Mouse (Mus musculus) liver, embryonic 11.5 days (tissue): ENCODE data around the gene Oca2. TPM values are rescaled to one million over a fixed set of nuclear protein-coding genes. Genes with fewer than 3 reads are reported as not detected.

Experiments used
- ATAC-seq: fragments of 200-750 bp; cut with Nextera tagmentation; replicated peaks from 2 replicates; pipeline ENCODE4 v1.8.0; 2017; ENCODE audit warnings: moderate number of reproducible peaks, mild to moderate bottlenecking, moderate TSS enrichment, moderate library complexity; ENCODE audit not compliant: low FRiP score
- DNase-seq: peaks from one replicate; pipeline ENCODE4 v3.0.0-alpha.2; 2017; ENCODE audit warnings: low spot score
- H3K27ac ChIP-seq: fragments of 300-500 bp; sonication (generic); 2 replicates; pipeline ENCODE4 v1.5.1; 2014; ENCODE audit warnings: mild to moderate bottlenecking, low read depth, low read length, control low read depth
- H3K27me3 ChIP-seq: fragments of 300-500 bp; sonication (generic); replicated peaks from 2 replicates; pipeline ENCODE4 v1.6.1; 2014; ENCODE audit warnings: low read length, mixed read lengths; ENCODE audit not compliant: control insufficient read depth, insufficient read depth
- H3K36me3 ChIP-seq: fragments of 300-500 bp; sonication (generic); 2 replicates; pipeline ENCODE4 v1.6.1; 2014; ENCODE audit warnings: mild to moderate bottlenecking, low read length, moderate library complexity, mixed read lengths; ENCODE audit not compliant: control insufficient read depth, insufficient read depth
- H3K4me1 ChIP-seq: fragments of 300-500 bp; sonication (generic); replicated peaks from 2 replicates; pipeline ENCODE4 v1.6.1; 2014; ENCODE audit warnings: low read length, mixed read lengths; ENCODE audit not compliant: control insufficient read depth, insufficient read depth
- H3K4me2 ChIP-seq: fragments of 300-500 bp; sonication (generic); 2 replicates; pipeline ENCODE4 v1.6.1; 2014; ENCODE audit warnings: mild to moderate bottlenecking, control low read depth, moderate library complexity
- H3K4me3 ChIP-seq: fragments of 300-500 bp; sonication (generic); 2 replicates; pipeline ENCODE4 v1.5.1; 2014; ENCODE audit warnings: low read depth, low read length, control low read depth
- H3K9ac ChIP-seq: fragments of 300-500 bp; sonication (generic); 2 replicates; pipeline ENCODE4 v1.6.1; 2014; ENCODE audit warnings: low read depth, low read length, control low read depth
- H3K9me3 ChIP-seq: fragments of 300-500 bp; sonication (generic); 2 replicates; pipeline ENCODE4 v1.6.1; 2016; ENCODE audit warnings: low read length, inconsistent platforms, mixed read lengths; ENCODE audit not compliant: control insufficient read depth
- WGBS: fragments of 180-500 bp; shearing (Covaris S2); extraction: QIAGEN DNeasy Blood & Tissue Kit; methylation state at CpG from one replicate; pipeline ENCODE4 v1.1.7; 2014; 5-methylcytosine and 5-hydroxymethylcytosine counted together
- polyA plus RNA-seq: library from polyadenylated mRNA; unstranded; fragments of >200 nt; fragmentation: Nextera tagmentation; extraction: Ambion mirVana; gene quantifications from 2 replicates; pipeline ENCODE4 v1.2.1, GENCODE M21; 2014

The Oca2 gene
- 0.08 TPM in 1 of 2 replicates, not detected in the other for polyA plus RNA-seq

GRCm38 (mm10) chr7:56239543-56239942, at the start of gene Oca2:
TSS of gene Oca2 (plus strand) at chr7:56239760.
- ATAC-seq (no peak), DNase-seq (no peak)
- WGBS: 43% methylated on average over 3 of the region's 3 CpGs
- no peak within 1 kb of the TSS for H3K9ac ChIP-seq
- H3K4me3 ChIP-seq: no peak within 1 kb of the TSS
- no peaks in the 10 kb centered on the region for H3K9me3 ChIP-seq
- no peaks in the 10 kb centered on the region for H3K27me3 ChIP-seq
- no peaks in the 10 kb centered on the region for H3K4me1 ChIP-seq
- H3K36me3 ChIP-seq: no peaks in the 10 kb centered on the region
- H3K27ac ChIP-seq: no peak within 1 kb of the TSS
- H3K4me2 ChIP-seq: no peak within 1 kb of the TSS

DNA sequence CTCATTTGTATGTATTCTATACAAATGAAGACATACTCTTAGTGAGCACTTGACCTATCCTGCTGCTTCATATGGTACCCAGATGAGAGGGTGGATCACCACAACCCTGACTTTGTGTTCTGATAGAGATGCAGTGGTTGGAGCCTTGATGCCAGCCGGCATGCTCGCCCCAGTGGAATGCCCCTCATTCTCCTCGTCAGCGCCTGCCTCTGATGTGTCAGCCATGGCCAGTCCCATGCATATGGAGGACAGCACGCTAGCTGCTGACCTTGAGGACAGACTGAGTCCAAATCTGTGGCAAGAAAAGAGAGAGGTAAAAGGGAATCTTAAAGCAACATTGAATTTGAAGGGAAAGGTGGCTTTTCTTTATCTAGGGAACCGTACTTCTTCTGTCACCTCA, 48.5 kb upstream of the Oca2 start:
- 92% methylated on average over 6 of the region's 6 CpGs for WGBS
- ATAC-seq: no peak
- H3K36me3 ChIP-seq: peaks cover 12% of the 10 kb centered on the region; the same call in 1 of the 2 replicates

GRCm38 (mm10) chr7:56191661-56192060, 47.9 kb upstream of the Oca2 start:
- DNase-seq (no peak), ATAC-seq (no peak)
- Histone ChIP-seq H3K4me2 (no peak overlapping the region), H3K27ac (no peak overlapping the region), H3K9ac (no peak overlapping the region), H3K9me3 (no peaks in the 10 kb centered on the region), H3K36me3 (peaks cover 12% of the 10 kb centered on the region; the same call in 1 of the 2 replicates), H3K4me3 (no peak overlapping the region), H3K27me3 (no peaks in the 10 kb centered on the region), H3K4me1 (no peaks in the 10 kb centered on the region)
- WGBS: 77% methylated on average over 4 of the region's 4 CpGs

More for the DNA sequence above, 48.5 kb upstream of the Oca2 start:
- Histone ChIP-seq H3K4me2 (no peak overlapping the region), H3K9ac (no peak overlapping the region), H3K27ac (no peak overlapping the region), H3K27me3 (no peaks in the 10 kb centered on the region), H3K9me3 (no peaks in the 10 kb centered on the region), H3K4me3 (no peak overlapping the region), H3K4me1 (no peaks in the 10 kb centered on the region)
- DNase-seq: no peak

DNA sequence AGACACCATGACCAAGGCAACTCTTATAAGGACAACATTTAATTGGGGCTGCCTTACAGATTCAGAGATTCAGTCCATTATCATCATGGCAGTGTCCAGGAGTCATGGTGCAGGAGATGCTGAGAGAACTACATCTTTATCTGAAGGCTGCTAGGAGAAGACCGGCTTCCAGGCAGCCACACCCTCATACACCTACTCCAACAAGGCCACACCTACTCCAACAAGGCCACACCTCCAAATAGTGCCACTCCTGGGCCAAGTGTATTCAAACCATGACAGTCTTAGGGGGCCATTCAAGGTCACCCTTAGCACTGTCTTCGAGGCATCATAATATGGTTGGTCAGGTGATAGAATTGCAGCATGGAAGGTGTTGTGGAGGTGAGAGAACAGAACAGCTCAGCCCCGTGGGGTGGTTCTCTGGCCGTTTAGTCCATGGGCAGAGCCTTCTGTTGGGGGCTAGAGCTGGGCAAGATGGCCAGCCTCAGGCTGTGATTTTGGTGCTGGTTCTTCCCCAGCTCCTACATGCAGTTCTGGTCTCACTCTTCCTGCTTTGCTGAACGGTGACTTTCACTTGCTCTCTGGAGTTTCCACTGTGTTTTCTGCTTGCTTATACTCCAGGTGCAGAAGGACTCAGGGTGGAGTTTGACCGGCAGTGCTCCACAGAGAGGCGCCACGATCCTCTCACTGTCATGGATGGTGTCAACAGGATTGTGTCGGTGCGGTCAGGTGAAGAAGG, 37.9 kb upstream of the Oca2 start:
- Histone ChIP-seq H3K9ac (no peak overlapping the region), H3K4me3 (no peak overlapping the region), H3K27me3 (no peaks in the 10 kb centered on the region), H3K36me3 (peaks cover 13% of the 10 kb centered on the region), H3K9me3 (no peaks in the 10 kb centered on the region), H3K4me2 (no peak overlapping the region), H3K4me1 (no peaks in the 10 kb centered on the region), H3K27ac (no peak overlapping the region)
- WGBS: 91% methylated on average over 10 of the region's 10 CpGs
- ATAC-seq (no peak), DNase-seq (no peak)

- no peak overlapping the region for H3K4me3 ChIP-seq
- H3K36me3 ChIP-seq: peaks cover 13% of the 10 kb centered on the region
- WGBS: 90% methylated on average over 3 of the region's 3 CpGs
Measured at GRCm38 (mm10) chr7:56202843-56203242, 36.7 kb upstream of the Oca2 start.

DNA sequence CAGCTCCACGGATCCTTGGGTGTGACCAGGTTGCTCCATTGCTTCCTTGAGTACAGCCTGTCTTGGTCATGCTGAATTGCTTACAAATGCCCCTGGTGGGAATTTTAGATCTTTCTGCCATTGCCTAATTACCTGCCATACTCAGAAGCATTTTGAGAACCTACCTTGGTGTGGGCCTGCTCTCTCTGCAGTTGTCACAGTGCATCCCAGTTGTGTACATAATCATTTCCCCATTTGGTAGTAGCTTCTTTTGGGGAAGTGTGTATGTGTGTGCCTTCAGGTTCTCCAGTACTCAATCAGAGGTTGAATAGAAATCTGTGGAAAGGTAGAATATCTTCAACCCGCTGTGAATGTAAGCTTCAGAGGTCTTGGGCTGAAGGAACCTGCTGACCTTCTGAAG, 36.3 kb upstream of the Oca2 start:
- Histone ChIP-seq H3K4me2 (no peak overlapping the region), H3K4me1 (no peaks in the 10 kb centered on the region), H3K27ac (no peak overlapping the region), H3K9ac (no peak overlapping the region), H3K27me3 (no peaks in the 10 kb centered on the region), H3K9me3 (no peaks in the 10 kb centered on the region), H3K4me3 (no peak overlapping the region), H3K36me3 (peaks cover 13% of the 10 kb centered on the region)
- 90% methylated on average over 2 of the region's 2 CpGs for WGBS
- DNase-seq: no peak
- ATAC-seq: no peak

More at GRCm38 (mm10) chr7:56202843-56203242, 36.7 kb upstream of the Oca2 start:
- no peak overlapping the region for H3K9ac ChIP-seq
- H3K4me1 ChIP-seq: no peaks in the 10 kb centered on the region
- no peaks in the 10 kb centered on the region for H3K9me3 ChIP-seq
- no peaks in the 10 kb centered on the region for H3K27me3 ChIP-seq
- no peak for DNase-seq
- no peak overlapping the region for H3K27ac ChIP-seq
- no peak for ATAC-seq
- H3K4me2 ChIP-seq: no peak overlapping the region

DNA sequence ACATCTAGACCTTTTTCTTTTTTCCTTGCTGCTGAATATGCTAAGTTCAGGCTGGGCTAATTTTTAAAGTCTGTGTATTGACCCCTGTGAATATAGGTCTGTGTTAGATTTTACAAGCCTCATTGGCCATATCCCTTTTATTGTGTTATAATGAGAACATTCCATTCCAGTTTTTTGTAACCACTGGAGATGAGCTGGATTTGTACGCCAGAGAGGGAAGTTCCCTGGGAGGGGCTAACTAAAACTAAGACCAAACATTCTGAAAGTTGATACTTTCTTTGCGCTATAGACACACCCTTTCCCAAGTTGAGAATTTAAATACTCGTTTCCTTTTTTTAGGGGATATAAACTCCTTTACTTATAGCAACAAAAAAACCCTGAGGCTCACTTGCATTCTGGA, 34.7 kb upstream of the Oca2 start:
- H3K36me3 ChIP-seq: peaks cover 16% of the 10 kb centered on the region
- no peak overlapping the region for H3K4me3 ChIP-seq
- no peak for ATAC-seq
- no peak overlapping the region for H3K27ac ChIP-seq
- H3K9ac ChIP-seq: no peak overlapping the region
- no peak overlapping the region for H3K4me2 ChIP-seq
- WGBS: 87% methylated on average over 3 of the region's 3 CpGs
- DNase-seq: no peak
- no peaks in the 10 kb centered on the region for H3K9me3 ChIP-seq
- no peaks in the 10 kb centered on the region for H3K4me1 ChIP-seq
- H3K27me3 ChIP-seq: no peaks in the 10 kb centered on the region

DNA sequence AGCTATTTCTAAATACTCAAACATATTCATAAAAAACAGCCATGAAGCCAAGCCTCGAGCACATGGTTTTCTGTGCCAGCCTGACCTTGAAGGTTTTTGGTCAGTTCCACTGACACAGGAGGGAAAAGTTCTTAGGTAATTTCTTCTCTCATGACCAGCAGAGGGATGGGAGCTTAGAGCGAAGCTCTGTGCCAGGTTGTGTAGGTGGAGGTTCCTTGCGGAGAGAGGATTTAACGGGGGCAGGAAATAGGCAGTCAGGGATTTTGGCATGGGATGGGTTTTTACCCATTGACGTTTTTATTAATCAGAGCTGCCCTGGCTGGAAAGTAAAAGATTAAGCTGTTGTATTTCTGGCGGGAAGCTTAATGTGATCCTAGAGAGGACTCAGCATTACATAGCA, 18.7 kb upstream of the Oca2 start:
- Histone ChIP-seq H3K4me2 (no peak overlapping the region), H3K4me3 (no peak overlapping the region), H3K9ac (no peak overlapping the region), H3K36me3 (peaks cover 19% of the 10 kb centered on the region; the same call in 1 of the 2 replicates), H3K4me1 (no peaks in the 10 kb centered on the region), H3K27ac (no peak overlapping the region), H3K27me3 (no peaks in the 10 kb centered on the region), H3K9me3 (no peaks in the 10 kb centered on the region)
- no peak for ATAC-seq
- WGBS: 90% methylated on average over 6 of the region's 6 CpGs
- DNase-seq: no peak

DNA sequence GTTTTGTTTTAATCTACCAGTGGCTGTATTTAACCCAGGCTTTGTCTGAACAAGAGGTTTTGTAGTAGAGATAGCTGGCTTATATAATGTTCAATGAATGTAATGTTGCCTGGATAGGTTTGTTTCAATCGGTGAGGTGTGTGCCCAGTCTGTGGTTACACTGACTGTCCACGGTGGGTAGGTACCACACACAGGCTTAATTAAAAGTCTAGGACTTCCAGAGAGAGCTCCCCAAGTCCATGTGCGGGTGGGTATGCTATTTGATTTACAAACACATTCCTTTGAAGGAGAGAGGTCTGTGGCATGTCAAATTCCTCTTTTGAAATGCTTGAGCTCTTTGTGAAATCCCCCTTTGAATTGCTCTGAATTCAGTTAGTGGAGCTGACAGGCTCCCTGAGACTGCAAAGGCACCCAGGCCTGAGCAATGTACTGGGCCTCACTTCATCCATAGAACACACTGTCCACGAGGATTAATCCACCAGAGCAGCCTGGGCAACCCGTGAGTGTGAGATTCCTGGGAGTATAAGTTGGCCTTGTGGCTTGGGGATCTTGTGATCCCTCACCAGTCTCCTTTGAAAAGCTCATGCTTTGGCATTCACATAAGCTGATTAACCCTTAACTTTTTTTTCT, 3.7 kb upstream of the Oca2 start:
- Histone ChIP-seq H3K27me3 (no peaks in the 10 kb centered on the region), H3K4me1 (no peaks in the 10 kb centered on the region), H3K4me3 (no peak overlapping the region), H3K4me2 (no peak overlapping the region), H3K9me3 (no peaks in the 10 kb centered on the region), H3K9ac (no peak overlapping the region), H3K27ac (no peak overlapping the region), H3K36me3 (peaks cover 2% of the 10 kb centered on the region; the same call in 1 of the 2 replicates)
- 57% methylated on average over 5 of the region's 5 CpGs for WGBS
- no peak for DNase-seq
- no peak for ATAC-seq
